Mouse (Mus musculus): ENCODE data around the gene Lamtor2. TPM values are rescaled to one million over a fixed set of nuclear protein-coding genes. Genes with fewer than 3 reads are reported as not detected.
A peak's percentile ranks its signal among the peaks of the same experiment; 100 is the strongest.

Gene Lamtor2
- polyA plus RNA-seq, 1 experiment = 104 TPM

DNA sequence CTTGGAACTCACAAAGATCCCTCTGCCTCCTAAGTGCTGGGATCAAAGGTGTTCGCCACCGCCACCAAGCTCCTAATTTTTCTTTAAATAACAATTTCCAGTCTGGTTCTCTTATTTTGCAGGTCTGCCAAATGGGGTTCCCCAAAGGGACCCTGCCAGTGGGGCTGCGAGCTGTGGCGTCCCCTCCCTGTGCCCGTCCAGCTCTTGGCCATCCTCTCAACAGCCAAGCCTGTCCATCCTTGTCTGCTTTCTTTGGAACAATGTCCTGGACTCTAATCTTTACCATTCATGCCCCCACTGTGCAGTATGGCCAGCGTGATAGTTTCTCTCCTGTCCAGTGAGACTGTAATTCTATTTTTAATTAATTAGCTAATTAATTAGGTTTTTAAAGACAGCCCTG, 31.7 kb downstream of the Lamtor2 start:
- DNase-seq (ENCODE audit: low read depth in 1 of 2, low spot score in 2 of 2) = no peak
- TF ChIP-seq CTCF (IDR thresholded peaks at IDR 0.05; ENCODE audit: extremely low read depth, insufficient read depth, insufficient read length, insufficient replicate concordance) (no peak), POLR2A (IDR thresholded peaks at IDR 0.05; ENCODE audit: low read depth, low read length) (no peak)
- Histone ChIP-seq H3K4me3 (ENCODE audit: extremely low read depth, insufficient read depth, insufficient read length) (no peak overlapping the region), H3K27ac (ENCODE audit: insufficient read depth, low read length) (no peak overlapping the region), H3K36me3 (ENCODE audit: control insufficient read depth, insufficient read depth, low read length) (no peaks in the 10 kb centered on the region), H3K4me1 (ENCODE audit: control insufficient read depth, insufficient read depth, insufficient read length) (peaks cover 6% of the 10 kb centered on the region; the same call in 1 of the 2 replicates), H3K27me3 (ENCODE audit: control insufficient read depth, insufficient read depth, low read length) (no peaks in the 10 kb centered on the region)
- 84% methylated on average over 6 of the region's 6 CpGs for WGBS

DNA sequence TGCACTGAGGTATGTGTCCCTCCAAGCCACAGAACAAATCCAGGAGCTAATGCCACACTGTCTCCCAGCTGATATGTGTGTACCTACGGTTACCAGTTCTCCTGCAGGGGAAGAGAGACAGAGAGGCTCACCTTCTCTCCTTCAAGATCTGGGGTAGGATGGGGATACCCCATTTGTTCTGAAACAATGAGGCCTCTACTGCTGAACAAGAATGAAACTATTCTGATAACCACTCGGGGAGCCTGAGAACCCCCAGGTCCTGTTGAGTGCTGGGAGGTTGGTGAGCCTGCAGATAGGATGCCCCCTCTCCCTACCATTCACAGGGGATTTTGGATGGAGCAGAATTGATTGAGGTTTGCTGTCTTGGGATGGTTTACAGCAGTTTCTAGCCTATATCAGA, 32.8 kb downstream of the Lamtor2 start:
- no peaks in the 10 kb centered on the region for H3K36me3 ChIP-seq (ENCODE audit: control insufficient read depth, insufficient read depth, low read length)
- H3K4me1 ChIP-seq (ENCODE audit: control insufficient read depth, insufficient read depth, insufficient read length) = peaks cover 6% of the 10 kb centered on the region; the same call in 1 of the 2 replicates
- TF ChIP-seq CTCF (IDR thresholded peaks at IDR 0.05; ENCODE audit: extremely low read depth, insufficient read depth, insufficient read length, insufficient replicate concordance) = no peak
- TF ChIP-seq POLR2A (IDR thresholded peaks at IDR 0.05; ENCODE audit: low read depth, low read length) = no peak
- WGBS = 84% methylated on average over 2 of the region's 2 CpGs
- no peak overlapping the region for H3K4me3 ChIP-seq (ENCODE audit: extremely low read depth, insufficient read depth, insufficient read length)
- H3K27me3 ChIP-seq (ENCODE audit: control insufficient read depth, insufficient read depth, low read length) = no peaks in the 10 kb centered on the region
- no peak overlapping the region for H3K27ac ChIP-seq (ENCODE audit: insufficient read depth, low read length)
- DNase-seq (ENCODE audit: low read depth in 1 of 2, low spot score in 2 of 2) = no peak

DNA sequence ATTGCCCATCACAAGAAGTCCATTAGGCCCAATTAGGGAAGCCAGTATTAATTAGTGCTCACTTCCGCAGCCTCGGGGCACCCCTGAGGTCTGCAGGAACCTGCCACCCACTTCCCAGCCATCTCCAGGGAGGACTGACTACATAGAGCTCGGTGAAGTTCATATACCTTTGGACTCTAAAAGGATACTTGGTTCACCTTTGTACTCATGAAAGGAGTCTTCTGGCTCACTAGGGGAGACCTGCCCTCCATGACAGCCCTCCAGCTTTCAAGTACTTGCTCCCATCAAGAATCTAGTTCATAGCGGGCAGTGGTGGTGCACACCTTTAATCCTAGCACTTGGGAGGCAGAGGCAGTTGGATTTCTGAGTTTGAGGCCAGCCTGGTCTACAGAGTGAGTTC, 34.5 kb downstream of the Lamtor2 start:
- TF ChIP-seq CTCF (IDR thresholded peaks at IDR 0.05; ENCODE audit: extremely low read depth, insufficient read depth, insufficient read length, insufficient replicate concordance) (no peak), POLR2A (IDR thresholded peaks at IDR 0.05; ENCODE audit: low read depth, low read length) (no peak)
- H3K27me3 ChIP-seq (ENCODE audit: control insufficient read depth, insufficient read depth, low read length) = no peaks in the 10 kb centered on the region
- H3K4me3 ChIP-seq (ENCODE audit: extremely low read depth, insufficient read depth, insufficient read length) = no peak overlapping the region
- no peaks in the 10 kb centered on the region for H3K36me3 ChIP-seq (ENCODE audit: control insufficient read depth, insufficient read depth, low read length)
- no peak overlapping the region for H3K27ac ChIP-seq (ENCODE audit: insufficient read depth, low read length)
- 89% methylated on average over 4 of the region's 4 CpGs for WGBS
- H3K4me1 ChIP-seq (ENCODE audit: control insufficient read depth, insufficient read depth, insufficient read length) = peaks cover 11% of the 10 kb centered on the region; the same call in 1 of the 2 replicates
- no peak for DNase-seq (ENCODE audit: low read depth in 1 of 2, low spot score in 2 of 2)

DNA sequence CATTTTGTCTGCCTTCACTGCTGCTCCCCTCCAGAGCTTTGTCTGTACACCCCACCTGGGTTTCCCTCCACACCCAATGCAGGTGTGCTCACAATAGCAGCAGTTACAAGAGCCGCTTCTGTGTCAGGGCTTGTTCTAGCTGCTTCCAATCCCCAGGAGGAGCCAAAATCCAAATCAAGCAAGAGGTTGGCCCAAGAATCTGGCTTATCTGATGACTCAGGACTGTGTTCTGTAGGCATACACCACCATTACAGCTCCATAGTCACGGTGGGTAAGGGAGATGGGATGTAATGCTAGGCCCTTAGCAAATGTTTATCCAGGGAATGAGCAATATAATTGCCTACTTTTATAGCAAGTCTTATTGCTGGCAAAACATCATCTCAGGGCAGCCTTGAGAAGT, 36.5 kb downstream of the Lamtor2 start:
- DNase-seq (ENCODE audit: low read depth in 1 of 2, low spot score in 2 of 2) = no peak
- TF ChIP-seq POLR2A (IDR thresholded peaks at IDR 0.05; ENCODE audit: low read depth, low read length) (no peak), CTCF (IDR thresholded peaks at IDR 0.05; ENCODE audit: extremely low read depth, insufficient read depth, insufficient read length, insufficient replicate concordance) (no peak)
- Histone ChIP-seq H3K4me1 (ENCODE audit: control insufficient read depth, insufficient read depth, insufficient read length) (peaks cover 20% of the 10 kb centered on the region; the same call in 1 of the 2 replicates), H3K4me3 (ENCODE audit: extremely low read depth, insufficient read depth, insufficient read length) (no peak overlapping the region), H3K36me3 (ENCODE audit: control insufficient read depth, insufficient read depth, low read length) (no peaks in the 10 kb centered on the region), H3K27me3 (ENCODE audit: control insufficient read depth, insufficient read depth, low read length) (no peaks in the 10 kb centered on the region), H3K27ac (ENCODE audit: insufficient read depth, low read length) (no peak overlapping the region)
- WGBS = 84% methylated on average over 2 of the region's 2 CpGs

DNA sequence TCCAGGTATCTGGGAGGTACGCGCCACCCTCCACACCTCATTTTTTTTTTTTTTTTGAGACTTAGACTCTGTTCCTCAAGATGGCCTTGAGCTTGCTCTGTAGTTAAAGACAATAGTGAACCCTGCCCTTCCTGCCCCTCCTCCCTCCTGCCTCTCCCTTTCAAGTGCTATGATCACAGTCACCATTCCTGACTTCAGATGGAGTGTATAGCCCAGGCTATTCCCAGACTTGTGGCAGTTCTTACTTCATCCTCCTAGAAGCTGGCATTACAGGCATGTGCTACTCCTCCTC, 37.8 kb downstream of the Lamtor2 start:
- Histone ChIP-seq H3K27ac (ENCODE audit: insufficient read depth, low read length) (no peak overlapping the region), H3K36me3 (ENCODE audit: control insufficient read depth, insufficient read depth, low read length) (no peaks in the 10 kb centered on the region), H3K27me3 (ENCODE audit: control insufficient read depth, insufficient read depth, low read length) (no peaks in the 10 kb centered on the region), H3K4me1 (ENCODE audit: control insufficient read depth, insufficient read depth, insufficient read length) (peaks cover 29% of the 10 kb centered on the region; the same call in 1 of the 2 replicates), H3K4me3 (ENCODE audit: extremely low read depth, insufficient read depth, insufficient read length) (no peak overlapping the region)
- WGBS = 82% methylated on average over 2 of the region's 2 CpGs
- no peak for TF ChIP-seq POLR2A (IDR thresholded peaks at IDR 0.05; ENCODE audit: low read depth, low read length)
- no peak for TF ChIP-seq CTCF (IDR thresholded peaks at IDR 0.05; ENCODE audit: extremely low read depth, insufficient read depth, insufficient read length, insufficient replicate concordance)
- no peak for DNase-seq (ENCODE audit: low read depth in 1 of 2, low spot score in 2 of 2)

DNA sequence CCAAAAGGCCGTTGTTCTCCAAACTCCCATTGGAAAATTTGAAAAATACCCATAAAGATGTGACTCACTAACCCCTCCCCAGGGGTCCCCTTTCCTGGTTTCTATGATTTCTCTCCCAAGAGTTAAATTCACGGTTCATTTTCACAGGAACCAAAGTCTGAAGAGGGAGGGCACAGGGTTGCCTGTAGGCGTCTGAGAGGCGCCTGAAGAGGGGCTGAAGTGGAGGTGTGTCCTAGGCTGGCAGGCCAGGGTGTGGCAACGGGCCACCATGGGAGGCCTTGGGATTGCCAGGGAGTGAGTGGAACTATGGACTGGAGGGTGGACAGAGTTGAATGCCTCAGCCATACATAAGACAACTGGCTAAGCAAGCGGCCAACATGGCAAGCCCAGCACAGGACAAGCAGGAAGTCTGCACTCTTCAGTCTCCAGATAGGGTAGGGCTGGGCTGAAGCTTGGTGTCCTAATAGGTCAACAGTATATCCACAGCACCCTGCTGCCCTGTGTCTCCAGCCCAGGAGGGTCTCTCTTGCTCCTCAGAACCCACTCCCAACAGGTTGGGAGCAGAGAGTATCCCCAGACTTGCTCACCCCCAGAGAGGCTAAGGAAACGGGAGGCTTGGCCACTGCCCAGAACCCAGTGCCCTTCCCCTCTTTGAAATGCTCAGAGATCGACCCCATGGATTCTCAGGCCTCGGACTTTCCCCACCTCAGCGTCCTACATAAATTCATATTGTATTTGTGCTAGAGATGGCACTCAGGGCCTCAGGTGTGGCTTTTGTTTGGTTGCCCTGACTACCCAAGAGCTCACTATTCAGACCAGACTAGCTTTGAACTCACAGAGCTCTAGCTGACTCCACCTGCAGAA, 38.4 kb downstream of the Lamtor2 start:
- Histone ChIP-seq H3K27me3 (ENCODE audit: control insufficient read depth, insufficient read depth, low read length) (no peaks in the 10 kb centered on the region), H3K4me3 (ENCODE audit: extremely low read depth, insufficient read depth, insufficient read length) (no peak overlapping the region), H3K36me3 (ENCODE audit: control insufficient read depth, insufficient read depth, low read length) (no peaks in the 10 kb centered on the region), H3K4me1 (ENCODE audit: control insufficient read depth, insufficient read depth, insufficient read length) (peaks cover 33% of the 10 kb centered on the region; the same call in 1 of the 2 replicates), H3K27ac (ENCODE audit: insufficient read depth, low read length) (0 out of 2 replicates have a peak overlapping the region, but pooled peaks have one; percentile 33)
- DNase-seq (ENCODE audit: low read depth in 1 of 2, low spot score in 2 of 2) = no peak
- WGBS = 77% methylated on average over 10 of the region's 10 CpGs
- no peak for TF ChIP-seq CTCF (IDR thresholded peaks at IDR 0.05; ENCODE audit: extremely low read depth, insufficient read depth, insufficient read length, insufficient replicate concordance)
- TF ChIP-seq POLR2A (IDR thresholded peaks at IDR 0.05; ENCODE audit: low read depth, low read length) = no peak

DNA sequence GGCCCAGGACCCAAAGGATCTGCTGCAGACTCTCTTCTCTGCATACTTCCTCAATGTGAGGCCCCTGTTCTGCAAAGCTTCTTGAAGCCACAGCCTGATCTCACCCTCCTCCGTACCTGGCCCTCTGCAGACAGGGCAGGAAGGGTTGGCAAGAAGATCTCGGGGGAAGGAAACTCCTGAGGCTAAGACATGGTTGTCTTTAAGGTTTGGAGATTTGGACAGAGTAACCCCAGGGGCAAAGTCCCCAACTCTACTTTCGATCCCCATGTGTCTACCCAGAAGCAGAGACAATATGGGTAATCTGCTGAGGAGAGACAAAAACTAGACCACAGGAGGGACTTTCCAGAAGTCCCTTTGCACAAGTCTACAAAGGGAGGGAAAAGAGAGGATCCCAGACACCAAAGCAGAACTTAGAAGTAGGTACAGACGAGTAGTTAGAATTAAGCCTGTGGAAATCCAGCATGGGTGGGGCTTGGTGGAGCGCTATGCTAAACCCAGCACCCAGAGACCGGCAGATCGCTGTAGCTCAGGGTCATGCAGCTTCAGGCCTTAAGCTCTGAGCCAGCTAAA, 39.2 kb downstream of the Lamtor2 start:
- 38% methylated on average over 7 of the region's 7 CpGs for whole genome bisulfite sequencing
- DNase-seq (ENCODE audit: low read depth in 1 of 2, low spot score in 2 of 2) = no peak
- TF ChIP-seq CTCF (IDR thresholded peaks at IDR 0.05; ENCODE audit: extremely low read depth, insufficient read depth, insufficient read length, insufficient replicate concordance) (no peak), POLR2A (IDR thresholded peaks at IDR 0.05; ENCODE audit: low read depth, low read length) (no peak)
- Histone ChIP-seq H3K4me1 (ENCODE audit: control insufficient read depth, insufficient read depth, insufficient read length) (peaks cover 38% of the 10 kb centered on the region; the same call in 1 of the 2 replicates), H3K27me3 (ENCODE audit: control insufficient read depth, insufficient read depth, low read length) (no peaks in the 10 kb centered on the region), H3K36me3 (ENCODE audit: control insufficient read depth, insufficient read depth, low read length) (no peaks in the 10 kb centered on the region), H3K27ac (ENCODE audit: insufficient read depth, low read length) (0 out of 2 replicates have a peak overlapping the region, but pooled peaks have one; percentile 33), H3K4me3 (ENCODE audit: extremely low read depth, insufficient read depth, insufficient read length) (no peak overlapping the region)

All from spleen, adult 2 months (tissue).